Mouse (Mus musculus): ENCODE measurements around the gene B4galt2.

DNA sequence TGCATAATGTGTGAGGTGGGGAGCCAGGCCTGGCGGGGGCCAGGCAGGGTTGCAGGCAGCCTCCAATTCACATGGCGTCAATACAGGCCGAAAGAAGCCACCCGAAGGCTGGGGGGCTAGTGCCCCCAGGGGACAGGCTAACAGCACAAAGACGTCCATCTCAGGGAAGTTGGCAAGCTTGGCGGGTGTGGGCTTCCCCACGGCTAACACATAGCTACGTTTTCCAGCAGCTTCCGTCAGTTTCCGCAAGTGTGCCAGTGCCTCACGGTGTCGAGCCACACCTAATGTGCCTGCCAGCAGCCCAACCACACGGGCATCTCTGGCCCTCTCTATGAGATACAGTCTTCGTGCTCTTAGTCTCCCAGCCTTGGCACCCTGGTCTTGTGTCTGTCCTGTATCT lies 6.7 kb upstream of the B4galt2 start:
- no peak for TF ChIP-seq CTCF (IDR thresholded peaks at IDR 0.05; ENCODE audit: insufficient read depth, low read depth, low read length)
- TF ChIP-seq POLR2A (IDR thresholded peaks at IDR 0.05; ENCODE audit: insufficient read depth, low read depth, low read length): no peak

Data from olfactory bulb, adult 2 months (tissue).